18 mouse cellular contexts compared by ENCODE assay signal in genomic region chr9:43229398-43229895, GRCm38 (mm10). TPM values are rescaled to one million over a fixed set of nuclear protein-coding genes. Genes with fewer than 3 reads are reported as not detected.
A peak's percentile ranks its signal among the peaks of the same experiment; 100 is the strongest.
DNase-seq lines count a peak whose midpoint lies in the region; ATAC-seq and TF ChIP-seq lines count a peak whose summit lies in the region.
"Had no signal": no experiment of that assay in that cellular context is flagged by ENCODE, and none has a peak within 500 bp of the region (broad histone marks: within the 10 kb centered on the region; RNA-seq: fewer than 3 reads in every experiment).

No protein-coding gene starts in this region.

- no peaks in the 10 kb centered on the region for H3K27me3 ChIP-seq in heart, embryonic 10.5 days (ENCODE audit: insufficient read depth, poor library complexity, severe bottlenecking)
- no peaks in the 10 kb centered on the region for H3K27me3 ChIP-seq in liver, embryonic 13.5 days
- H3K27me3 ChIP-seq in liver, embryonic 12.5 days (replicated peaks) = no peaks in the 10 kb centered on the region
- no peaks in the 10 kb centered on the region for H3K27me3 ChIP-seq in intestine, embryonic 15.5 days (replicated peaks)
- no peaks in the 10 kb centered on the region for H3K27me3 ChIP-seq in heart, embryonic 12.5 days (replicated peaks)
- H3K27me3 ChIP-seq: forebrain, embryonic 15.5 days; heart, embryonic 15.5 days had no signal

- no peak overlapping the region for H3K4me2 ChIP-seq in liver, embryonic 13.5 days
- no peak overlapping the region for H3K4me2 ChIP-seq in liver, embryonic 12.5 days
- H3K4me2 ChIP-seq in intestine, embryonic 15.5 days (replicated peaks) = no peak overlapping the region
- H3K4me2 ChIP-seq in heart, embryonic 12.5 days = no peak overlapping the region
- H3K4me2 ChIP-seq: forebrain, embryonic 15.5 days; heart, embryonic 15.5 days; hindbrain, embryonic 14.5 days had no signal

- no peak overlapping the region for H3K4me3 ChIP-seq in heart, embryonic 10.5 days
- no peak overlapping the region for H3K4me3 ChIP-seq in liver, embryonic 13.5 days (replicated peaks)
- H3K4me3 ChIP-seq in liver, embryonic 12.5 days = no peak overlapping the region
- no peak overlapping the region for H3K4me3 ChIP-seq in brown adipose tissue, adult 24 weeks (ENCODE audit: insufficient read depth, low read depth, low read length)
- H3K4me3 ChIP-seq in intestine, embryonic 15.5 days (replicated peaks) = no peak overlapping the region
- no peak overlapping the region for H3K4me3 ChIP-seq in layer of hippocampus, adult 2 months
- H3K4me3 ChIP-seq in heart, embryonic 12.5 days = no peak overlapping the region
- H3K4me3 ChIP-seq: embryonic facial prominence, embryonic 10.5 days; forebrain, embryonic 15.5 days; heart, embryonic 15.5 days; hindbrain, embryonic 10.5 days had no signal

- no peak for TF ChIP-seq CTCF in layer of hippocampus, adult 2 months (conservative IDR thresholded peaks at IDR 0.05)

- 0 out of 2 replicates have a peak overlapping the region, but pooled peaks have one; percentile 83 for H3K27ac ChIP-seq in heart, embryonic 10.5 days
- H3K27ac ChIP-seq in liver, embryonic 13.5 days = peak overlapping the region; percentile 15; the same call in 1 of the 2 replicates
- no peak overlapping the region for H3K27ac ChIP-seq in liver, embryonic 12.5 days
- H3K27ac ChIP-seq in brown adipose tissue, adult 24 weeks (replicated peaks; ENCODE audit: low read depth, low read length) = 0 out of 2 replicates have a peak overlapping the region, but pooled peaks have one; percentile 15
- 0 out of 2 replicates have a peak overlapping the region, but pooled peaks have one; percentile 32 for H3K27ac ChIP-seq in intestine, embryonic 15.5 days
- H3K27ac ChIP-seq in layer of hippocampus, adult 2 months = no peak overlapping the region
- H3K27ac ChIP-seq in heart, embryonic 12.5 days (ENCODE audit: poor library complexity, severe bottlenecking) = no peak overlapping the region
- H3K27ac ChIP-seq: forebrain, embryonic 15.5 days; heart, embryonic 15.5 days; hindbrain, embryonic 10.5 days; hindbrain, embryonic 14.5 days had no signal

- DNase-seq in heart, embryonic 10.5 days (ENCODE audit: low spot score) = no peak
- no peak for DNase-seq in heart, postnatal 14 days
- no peak for DNase-seq in liver, embryonic 13.5 days
- no peak for DNase-seq in layer of hippocampus, adult 2 months (ENCODE audit: low spot score in 2 of 2)
- DNase-seq: adrenal gland, adult 2 months; adrenal gland, postnatal 25 days; cerebellum, adult 2 months; cerebellum, postnatal 10 days; gastrocnemius, postnatal 10 days had no signal

- H3K9me3 ChIP-seq in heart, embryonic 10.5 days = no peaks in the 10 kb centered on the region
- H3K9me3 ChIP-seq in liver, embryonic 13.5 days (replicated peaks) = no peaks in the 10 kb centered on the region
- H3K9me3 ChIP-seq in liver, embryonic 12.5 days (replicated peaks) = no peaks in the 10 kb centered on the region
- no peaks in the 10 kb centered on the region for H3K9me3 ChIP-seq in intestine, embryonic 15.5 days
- H3K9me3 ChIP-seq in heart, embryonic 12.5 days (replicated peaks) = no peaks in the 10 kb centered on the region
- H3K9me3 ChIP-seq: embryonic facial prominence, embryonic 10.5 days; forebrain, embryonic 15.5 days; heart, embryonic 15.5 days; hindbrain, embryonic 10.5 days had no signal

- H3K9ac ChIP-seq in liver, embryonic 13.5 days = no peak overlapping the region
- no peak overlapping the region for H3K9ac ChIP-seq in liver, embryonic 12.5 days
- no peak overlapping the region for H3K9ac ChIP-seq in intestine, embryonic 15.5 days
- no peak overlapping the region for H3K9ac ChIP-seq in heart, embryonic 12.5 days
- H3K9ac ChIP-seq: forebrain, embryonic 15.5 days; heart, embryonic 15.5 days; hindbrain, embryonic 14.5 days had no signal

- peaks cover 85% of the 10 kb centered on the region for H3K4me1 ChIP-seq in heart, embryonic 10.5 days
- H3K4me1 ChIP-seq in liver, embryonic 13.5 days (replicated peaks) = peaks cover 98% of the 10 kb centered on the region
- H3K4me1 ChIP-seq in liver, embryonic 12.5 days = peaks cover 99% of the 10 kb centered on the region
- peaks cover 47% of the 10 kb centered on the region for H3K4me1 ChIP-seq in brown adipose tissue, adult 24 weeks (ENCODE audit: control insufficient read depth, insufficient read depth, insufficient read length, low read length)
- peaks cover 87% of the 10 kb centered on the region for H3K4me1 ChIP-seq in intestine, embryonic 15.5 days (replicated peaks)
- peaks cover 81% of the 10 kb centered on the region for H3K4me1 ChIP-seq in heart, embryonic 12.5 days (replicated peaks)
- H3K4me1 ChIP-seq: forebrain, embryonic 15.5 days had no signal

- WGBS in heart, embryonic 10.5 days = 91% methylated on average over 10 of the region's 10 CpGs
- WGBS in liver, embryonic 13.5 days (ENCODE audit: insufficient replicate concordance) = 87% methylated on average over 10 of the region's 10 CpGs
- 82% methylated on average over 10 of the region's 10 CpGs for WGBS in liver, embryonic 12.5 days (ENCODE audit: insufficient replicate concordance)
- WGBS in intestine, embryonic 15.5 days = 91% methylated on average over 10 of the region's 10 CpGs
- WGBS in heart, embryonic 12.5 days = 87% methylated on average over 10 of the region's 10 CpGs

- intact Hi-C loops in heart, postnatal 14 days (cut with DNase I) = no loop called here

- peaks cover 7% of the 10 kb centered on the region; the same call in 1 of the 2 replicates for H3K36me3 ChIP-seq in heart, embryonic 10.5 days
- H3K36me3 ChIP-seq in liver, embryonic 13.5 days = peaks cover 71% of the 10 kb centered on the region
- H3K36me3 ChIP-seq in liver, embryonic 12.5 days = peaks cover 79% of the 10 kb centered on the region
- H3K36me3 ChIP-seq in intestine, embryonic 15.5 days = no peaks in the 10 kb centered on the region
- no peaks in the 10 kb centered on the region; the same call in 1 of the 2 replicates for H3K36me3 ChIP-seq in heart, embryonic 12.5 days
- H3K36me3 ChIP-seq: forebrain, embryonic 15.5 days; heart, embryonic 15.5 days; hindbrain, embryonic 10.5 days had no signal

- no peak for ATAC-seq in liver, embryonic 13.5 days (ENCODE audit: low read depth)
- no peak for ATAC-seq in liver, embryonic 12.5 days
- ATAC-seq in intestine, embryonic 15.5 days = no peak
- ATAC-seq in heart, embryonic 12.5 days (ENCODE audit: insufficient number of reproducible peaks, low FRiP score) = no peak
- ATAC-seq: forebrain, embryonic 15.5 days had no signal

RNA-seq across cellular contexts. Expression of gene Oaf, which starts 10.3 kb away (rescaled TPM):
- 31.1 and 39.8 TPM in 2 replicates for polyA plus RNA-seq in heart, embryonic 10.5 days (2016; fragmentation: Nextera tagmentation; extraction: Ambion mirVana)
- 10 to 100 TPM; 13.0 to 14.9 TPM for total RNA-seq in heart, postnatal 14 days (2021)
- 27.4 and 29.3 TPM in 2 replicates for polyA plus RNA-seq in liver, embryonic 13.5 days (2015; fragmentation: Nextera tagmentation; extraction: Ambion mirVana)
- 37.8 and 44.1 TPM in 2 replicates for polyA plus RNA-seq in liver, embryonic 12.5 days (2016; fragmentation: Nextera tagmentation; extraction: Ambion mirVana)
- 20.8 and 29.8 TPM in 2 replicates for polyA plus RNA-seq in brown adipose tissue, adult 24 weeks (2012; ENCODE audit: insufficient read depth, insufficient read length, missing spikeins)
- polyA plus RNA-seq in intestine, embryonic 15.5 days (2015; fragmentation: Nextera tagmentation; extraction: Ambion mirVana) = 56.8 and 61.0 TPM in 2 replicates
- total RNA-seq in layer of hippocampus, adult 2 months (2021) = 10 to 100 TPM; 18.6 to 19.5 TPM
- 37.1 and 37.6 TPM in 2 replicates for polyA plus RNA-seq in heart, embryonic 12.5 days (2016; fragmentation: Nextera tagmentation; extraction: Ambion mirVana)

RNA-seq across cellular contexts. Expression of gene Pou2f3, which starts 19.3 kb away (rescaled TPM):
- polyA plus RNA-seq in heart, embryonic 10.5 days (2016; fragmentation: Nextera tagmentation; extraction: Ambion mirVana) = 0.10 TPM in 1 of 2 replicates, not detected in the other
- not detected for total RNA-seq in heart, postnatal 14 days (2021)
- not detected in 2 replicates for polyA plus RNA-seq in liver, embryonic 13.5 days (2015; fragmentation: Nextera tagmentation; extraction: Ambion mirVana)
- not detected in 2 replicates for polyA plus RNA-seq in liver, embryonic 12.5 days (2016; fragmentation: Nextera tagmentation; extraction: Ambion mirVana)
- polyA plus RNA-seq in brown adipose tissue, adult 24 weeks (2012; ENCODE audit: insufficient read depth, insufficient read length, missing spikeins) = not detected in 2 replicates
- 0.52 and 0.70 TPM in 2 replicates for polyA plus RNA-seq in intestine, embryonic 15.5 days (2015; fragmentation: Nextera tagmentation; extraction: Ambion mirVana)
- total RNA-seq in layer of hippocampus, adult 2 months (2021) = under 1 TPM; 0.22 to 0.33 TPM
- polyA plus RNA-seq in heart, embryonic 12.5 days (2016; fragmentation: Nextera tagmentation; extraction: Ambion mirVana) = not detected in 2 replicates
- total RNA-seq: adrenal gland, adult 2 months; adrenal gland, postnatal 25 days had no signal
- polyA plus RNA-seq: adrenal gland, adult 2 months; embryonic facial prominence, embryonic 10.5 days; forebrain, embryonic 15.5 days; hindbrain, embryonic 14.5 days had no signal

Comparison
In these comparisons a context has a peak if more than half of its experiments do, and no peak if none do; other contexts are left out.
1. H3K27ac ChIP-seq: peak in heart, embryonic 10.5 days (single experiment), liver, embryonic 13.5 days (single experiment), brown adipose tissue, adult 24 weeks (single experiment) and intestine, embryonic 15.5 days (single experiment); none in liver, embryonic 12.5 days (single experiment), layer of hippocampus, adult 2 months (single experiment) and heart, embryonic 12.5 days (single experiment).